In the genomic region with DNA sequence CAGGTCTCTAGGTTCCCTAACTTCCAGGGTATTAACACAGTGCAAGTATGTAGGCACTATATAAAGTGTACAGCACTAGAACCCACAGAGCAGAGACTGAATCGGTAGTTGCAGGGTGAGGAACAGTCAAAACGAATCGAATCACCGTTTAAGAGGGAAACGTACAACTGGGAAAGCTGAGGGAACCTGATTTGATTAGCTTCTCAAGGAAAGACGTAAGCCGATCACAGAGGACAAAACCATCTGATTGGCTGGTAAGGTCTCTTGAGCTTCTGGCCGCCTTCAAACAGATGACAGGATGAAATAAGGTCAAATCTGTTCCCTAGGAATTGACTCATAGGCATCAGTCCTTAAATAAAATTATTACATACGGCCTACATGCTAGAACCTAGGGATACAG, we compare ENCODE assay signal across 16 mouse cellular contexts.
A peak's percentile ranks its signal among the peaks of the same experiment; 100 is the strongest.
DNase-seq lines count a peak whose midpoint lies in the region; ATAC-seq and TF ChIP-seq lines count a peak whose summit lies in the region.
"Had no signal": no experiment of that assay in that cellular context is flagged by ENCODE, and none has a peak within 500 bp of the region (broad histone marks: within the 10 kb centered on the region; RNA-seq: fewer than 3 reads in every experiment).

No protein-coding gene starts in this region.

- TF ChIP-seq EP300 in stomach, postnatal 0 days (optimal IDR thresholded peaks at IDR 0.05), result no peak

- no peak overlapping the region for H3K9ac ChIP-seq in forebrain, embryonic 15.5 days (replicated peaks)
- H3K9ac ChIP-seq in forebrain, embryonic 11.5 days (ENCODE audit: low read length), result no peak overlapping the region
- H3K9ac ChIP-seq in kidney, embryonic 15.5 days, result no peak overlapping the region
- no peak overlapping the region for H3K9ac ChIP-seq in stomach, postnatal 0 days (ENCODE audit: low read length)
- H3K9ac ChIP-seq: midbrain, embryonic 15.5 days had no signal

- no peak for DNase-seq in forebrain, embryonic 11.5 days (ENCODE audit: low spot score)
- DNase-seq in kidney, postnatal 4 days, result no peak
- DNase-seq in retina, adult 2 months (ENCODE audit: low read depth, low spot score), result peak; percentile 49
- no peak for DNase-seq in retina, embryonic 14.5 days (ENCODE audit: low spot score)
- no peak for DNase-seq in stomach, postnatal 0 days (ENCODE audit: low spot score)
- DNase-seq: adrenal gland, adult 8-10 months; B cell, adult 2 months; cerebellum, adult 11 months; embryo, embryonic 11 days; lung, adult 2 months; thymus, postnatal 25 days had no signal

- no peak overlapping the region for H3K4me3 ChIP-seq in forebrain, embryonic 15.5 days
- no peak overlapping the region for H3K4me3 ChIP-seq in forebrain, embryonic 11.5 days (ENCODE audit: low read depth, low read length)
- no peak overlapping the region for H3K4me3 ChIP-seq in kidney, embryonic 15.5 days (replicated peaks)
- H3K4me3 ChIP-seq in stomach, postnatal 0 days (ENCODE audit: low read depth, low read length), result no peak overlapping the region
- H3K4me3 ChIP-seq: midbrain, embryonic 15.5 days had no signal

- H3K27ac ChIP-seq in forebrain, embryonic 15.5 days (replicated peaks), result peak overlapping the region; percentile 37; the same call in 1 of the 2 replicates
- no peak overlapping the region for H3K27ac ChIP-seq in forebrain, embryonic 11.5 days (ENCODE audit: low read depth, low read length)
- peak overlapping the region; percentile 81 for H3K27ac ChIP-seq in kidney, embryonic 15.5 days
- peak overlapping the region; percentile 66 for H3K27ac ChIP-seq in stomach, postnatal 0 days (replicated peaks)
- H3K27ac ChIP-seq: midbrain, embryonic 15.5 days had no signal

- H3K27me3 ChIP-seq in forebrain, embryonic 15.5 days, result no peaks in the 10 kb centered on the region
- H3K27me3 ChIP-seq in forebrain, embryonic 11.5 days (ENCODE audit: control insufficient read depth, insufficient read depth, low read length), result no peaks in the 10 kb centered on the region
- no peaks in the 10 kb centered on the region for H3K27me3 ChIP-seq in kidney, embryonic 15.5 days
- no peaks in the 10 kb centered on the region for H3K27me3 ChIP-seq in stomach, postnatal 0 days (ENCODE audit: control insufficient read depth, insufficient read depth, low read length)
- H3K27me3 ChIP-seq: midbrain, embryonic 15.5 days had no signal

- no peak for ATAC-seq in forebrain, embryonic 15.5 days (replicated peaks)
- no peak for ATAC-seq in forebrain, embryonic 11.5 days (replicated peaks; ENCODE audit: low FRiP score)
- no peak for ATAC-seq in kidney, embryonic 15.5 days (replicated peaks; ENCODE audit: low FRiP score)
- no peak for ATAC-seq in stomach, postnatal 0 days (ENCODE audit: low FRiP score, low TSS enrichment)
- no peak for ATAC-seq in frontal cortex, adult (ENCODE audit: low TSS enrichment)
- ATAC-seq: midbrain, embryonic 15.5 days had no signal

- no peak overlapping the region for H3K4me2 ChIP-seq in forebrain, embryonic 15.5 days (replicated peaks)
- no peak overlapping the region for H3K4me2 ChIP-seq in forebrain, embryonic 11.5 days (ENCODE audit: low read depth, low read length, severe bottlenecking)
- H3K4me2 ChIP-seq in kidney, embryonic 15.5 days, result no peak overlapping the region
- H3K4me2 ChIP-seq in stomach, postnatal 0 days (replicated peaks; ENCODE audit: low read depth), result no peak overlapping the region
- H3K4me2 ChIP-seq: heart, embryonic 11.5 days; midbrain, embryonic 15.5 days had no signal

- H3K4me1 ChIP-seq in forebrain, embryonic 15.5 days, result peaks cover 26% of the 10 kb centered on the region
- H3K4me1 ChIP-seq in forebrain, embryonic 11.5 days (replicated peaks; ENCODE audit: control insufficient read depth, insufficient read depth, low read length), result peaks cover 7% of the 10 kb centered on the region; the same call in 1 of the 2 replicates
- peaks cover 42% of the 10 kb centered on the region for H3K4me1 ChIP-seq in kidney, embryonic 15.5 days
- peaks cover 8% of the 10 kb centered on the region for H3K4me1 ChIP-seq in stomach, postnatal 0 days (replicated peaks; ENCODE audit: control insufficient read depth, insufficient read depth)

- no peaks in the 10 kb centered on the region for H3K36me3 ChIP-seq in forebrain, embryonic 15.5 days
- H3K36me3 ChIP-seq in forebrain, embryonic 11.5 days (ENCODE audit: control insufficient read depth, insufficient read depth, low read length), result no peaks in the 10 kb centered on the region
- H3K36me3 ChIP-seq in kidney, embryonic 15.5 days, result no peaks in the 10 kb centered on the region
- H3K36me3 ChIP-seq in stomach, postnatal 0 days (ENCODE audit: control insufficient read depth, insufficient read depth, low read length), result no peaks in the 10 kb centered on the region
- H3K36me3 ChIP-seq: midbrain, embryonic 15.5 days had no signal

- 86% methylated on average over 9 of the region's 9 CpGs for WGBS in forebrain, embryonic 15.5 days
- 80% methylated on average over 9 of the region's 9 CpGs for WGBS in forebrain, embryonic 11.5 days
- 61% methylated on average over 9 of the region's 9 CpGs for WGBS in kidney, embryonic 15.5 days
- 73% methylated on average over 9 of the region's 9 CpGs for WGBS in stomach, postnatal 0 days

- no peaks in the 10 kb centered on the region for H3K9me3 ChIP-seq in forebrain, embryonic 15.5 days
- no peaks in the 10 kb centered on the region for H3K9me3 ChIP-seq in forebrain, embryonic 11.5 days (ENCODE audit: control insufficient read depth, low read length)
- H3K9me3 ChIP-seq in kidney, embryonic 15.5 days (replicated peaks), result no peaks in the 10 kb centered on the region
- no peaks in the 10 kb centered on the region for H3K9me3 ChIP-seq in stomach, postnatal 0 days (ENCODE audit: control insufficient read depth, low read length)
- H3K9me3 ChIP-seq: midbrain, embryonic 15.5 days had no signal

- no peak for TF ChIP-seq CTCF in stomach, postnatal 0 days (IDR thresholded peaks at IDR 0.05; ENCODE audit: low read depth)
